Mouse (Mus musculus) liver, adult 2 months (tissue): ENCODE data around the gene Plxna4. TPM values are rescaled to one million over a fixed set of nuclear protein-coding genes. Genes with fewer than 3 reads are reported as not detected.

Experiments used
- DNase-seq: peaks from one replicate; pipeline ENCODE4 v3.0.0-alpha.2; 2011; ENCODE audit warnings: low read depth, low spot score; ENCODE audit errors: extremely low read depth
- H3K27ac ChIP-seq: fragments of 200-500 bp; replicated peaks from 2 replicates; pipeline ENCODE4 v1.5.1; 2012; ENCODE audit warnings: low read depth, mild to moderate bottlenecking, control low read depth, inconsistent platforms, low read length; ENCODE audit not compliant: insufficient read depth
- H3K27me3 ChIP-seq: fragments of 200-500 bp; 2 replicates; pipeline ENCODE4 v1.6.1; 2012; ENCODE audit warnings: mild to moderate bottlenecking, moderate library complexity, low read length, inconsistent platforms; ENCODE audit not compliant: control insufficient read depth, insufficient read depth
- H3K36me3 ChIP-seq: fragments of 200-500 bp; 2 replicates; pipeline ENCODE4 v1.6.1; 2012; ENCODE audit warnings: low read length, inconsistent platforms; ENCODE audit not compliant: control insufficient read depth, insufficient read depth
- H3K4me1 ChIP-seq: fragments of 200-500 bp; 2 replicates; pipeline ENCODE4 v1.6.1; 2011; ENCODE audit warnings: low read length; ENCODE audit not compliant: control insufficient read depth, insufficient read depth
- H3K4me3 ChIP-seq: fragments of 200-500 bp; 2 replicates; pipeline ENCODE4 v1.5.1; 2011; ENCODE audit warnings: low read depth, mild to moderate bottlenecking, control low read depth, low read length, moderate library complexity; ENCODE audit not compliant: insufficient read depth
- H3K79me2 ChIP-seq: fragments of 200-500 bp; 2 replicates; pipeline ENCODE4 v1.6.1; 2012; ENCODE audit warnings: inconsistent platforms, mild to moderate bottlenecking, low read length, moderate library complexity; ENCODE audit not compliant: control insufficient read depth, insufficient read depth
- H3K9ac ChIP-seq: fragments of 200-500 bp; 2 replicates; pipeline ENCODE4 v1.6.1; 2012; ENCODE audit warnings: low read depth, mild to moderate bottlenecking, control low read depth, inconsistent platforms, low read length
- CTCF ChIP-seq: fragments of 200-500 bp; IDR thresholded peaks from 2 replicates; pipeline ENCODE4 v1.5.1; 2011; ENCODE audit warnings: low read depth, low read length, control low read depth
- POLR2A ChIP-seq: fragments of 200-500 bp; IDR thresholded peaks from 2 replicates; pipeline ENCODE4 v1.6.1; 2011; ENCODE audit warnings: low read length, control low read depth; ENCODE audit not compliant: insufficient read depth; ENCODE audit errors: extremely low read depth
- WGBS: fragments of 180-500 bp; shearing (Covaris S2); methylation state at CpG from one replicate; pipeline ENCODE4 v1.1.7; 2018; 5-methylcytosine and 5-hydroxymethylcytosine counted together
- polyA plus RNA-seq: library from polyadenylated mRNA; depleted of rRNA; stranded (reverse); fragments of >200 nt; gene quantifications from 2 replicates; pipeline ENCODE4 v1.2.3, GENCODE M21; 2012
- total RNA-seq: library from RNA; depleted of rRNA; stranded (reverse); fragments of >200 nt; gene quantifications from 2 replicates; pipeline ENCODE4 v1.2.3, GENCODE M21; 2014

Gene Plxna4
- total and polyA plus RNA-seq, 2 experiments, result 0.32 to 1.0 TPM

GRCm38 (mm10) chr6:32325851-32326250 is 262.1 kb downstream of the Plxna4 start:
- no peak for TF ChIP-seq POLR2A
- no peak for TF ChIP-seq CTCF
- WGBS, result 60% methylated on average over 7 of the region's 7 CpGs
- H3K36me3 ChIP-seq, result no peaks in the 10 kb centered on the region

GRCm38 (mm10) chr6:32321187-32321586 is 266.8 kb downstream of the Plxna4 start:
- no peak overlapping the region for H3K4me3 ChIP-seq
- no peaks in the 10 kb centered on the region for H3K79me2 ChIP-seq
- no peak overlapping the region for H3K27ac ChIP-seq
- TF ChIP-seq POLR2A (no peak), CTCF (no peak)
- no peaks in the 10 kb centered on the region; the same call in 1 of the 2 replicates for H3K27me3 ChIP-seq
- no peaks in the 10 kb centered on the region for H3K36me3 ChIP-seq
- 70% methylated on average over 3 of the region's 3 CpGs for WGBS
- no peak for DNase-seq
- no peaks in the 10 kb centered on the region for H3K4me1 ChIP-seq
- no peak overlapping the region for H3K9ac ChIP-seq

More at GRCm38 (mm10) chr6:32325851-32326250, 262.1 kb downstream of the Plxna4 start:
- Histone ChIP-seq H3K79me2 (no peaks in the 10 kb centered on the region), H3K9ac (no peak overlapping the region), H3K27ac (no peak overlapping the region), H3K4me1 (no peaks in the 10 kb centered on the region), H3K4me3 (no peak overlapping the region), H3K27me3 (no peaks in the 10 kb centered on the region; the same call in 1 of the 2 replicates)
- DNase-seq, result no peak

GRCm38 (mm10) chr6:32320254-32320653 is 267.7 kb downstream of the Plxna4 start:
- H3K4me3 ChIP-seq, result no peak overlapping the region
- H3K4me1 ChIP-seq, result no peaks in the 10 kb centered on the region
- no peaks in the 10 kb centered on the region for H3K36me3 ChIP-seq
- H3K27me3 ChIP-seq, result no peaks in the 10 kb centered on the region; the same call in 1 of the 2 replicates
- no peak for DNase-seq
- no peak overlapping the region for H3K27ac ChIP-seq
- no peak overlapping the region for H3K9ac ChIP-seq
- TF ChIP-seq POLR2A (no peak), CTCF (peak; percentile 65)
- 21% methylated on average over 3 of the region's 3 CpGs for WGBS
- no peaks in the 10 kb centered on the region for H3K79me2 ChIP-seq

GRCm38 (mm10) chr6:32317470-32317869 is 270.5 kb downstream of the Plxna4 start:
- H3K4me3 ChIP-seq, result no peak overlapping the region
- no peaks in the 10 kb centered on the region for H3K4me1 ChIP-seq
- no peak overlapping the region for H3K9ac ChIP-seq
- no peaks in the 10 kb centered on the region for H3K36me3 ChIP-seq
- no peak for TF ChIP-seq CTCF
- no peak for TF ChIP-seq POLR2A
- no peak for DNase-seq
- 83% methylated on average over 8 of the region's 8 CpGs for WGBS
- H3K27ac ChIP-seq, result no peak overlapping the region
- H3K79me2 ChIP-seq, result no peaks in the 10 kb centered on the region
- H3K27me3 ChIP-seq, result no peaks in the 10 kb centered on the region

GRCm38 (mm10) chr6:32315011-32315450 is 273.0 kb downstream of the Plxna4 start:
- H3K4me1 ChIP-seq, result no peaks in the 10 kb centered on the region
- no peak overlapping the region for H3K9ac ChIP-seq
- H3K4me3 ChIP-seq, result no peak overlapping the region
- no peaks in the 10 kb centered on the region for H3K79me2 ChIP-seq
- WGBS, result 23% methylated on average over 6 of the region's 6 CpGs
- H3K27ac ChIP-seq, result no peak overlapping the region
- peak; percentile 15 for DNase-seq
- H3K36me3 ChIP-seq, result no peaks in the 10 kb centered on the region
- no peaks in the 10 kb centered on the region for H3K27me3 ChIP-seq
- no peak for TF ChIP-seq POLR2A
- TF ChIP-seq CTCF, result no peak

- no peak for DNase-seq
- no peaks in the 10 kb centered on the region for H3K4me1 ChIP-seq
- no peak for TF ChIP-seq POLR2A
- no peak for TF ChIP-seq CTCF
- H3K9ac ChIP-seq, result no peak overlapping the region
- WGBS, result 94% methylated on average over 4 of the region's 4 CpGs
- no peak overlapping the region for H3K27ac ChIP-seq
- H3K27me3 ChIP-seq, result no peaks in the 10 kb centered on the region
- H3K4me3 ChIP-seq, result no peak overlapping the region
- no peaks in the 10 kb centered on the region for H3K79me2 ChIP-seq
- no peaks in the 10 kb centered on the region for H3K36me3 ChIP-seq
These were observed 278.8 kb downstream of the Plxna4 start for GRCm38 (mm10) chr6:32309147-32309546.

- peaks cover 3% of the 10 kb centered on the region; the same call in 1 of the 2 replicates for H3K27me3 ChIP-seq
- no peak overlapping the region for H3K9ac ChIP-seq
- no peaks in the 10 kb centered on the region for H3K79me2 ChIP-seq
- no peak for DNase-seq
- no peak overlapping the region for H3K4me3 ChIP-seq
- H3K27ac ChIP-seq, result no peak overlapping the region
- WGBS, result 76% methylated on average over 2 of the region's 2 CpGs
- H3K36me3 ChIP-seq, result no peaks in the 10 kb centered on the region
- TF ChIP-seq POLR2A (no peak), CTCF (no peak)
- H3K4me1 ChIP-seq, result no peaks in the 10 kb centered on the region
These were observed 287.4 kb downstream of the Plxna4 start for GRCm38 (mm10) chr6:32300611-32301010.
